Mouse (Mus musculus): ENCODE results near the gene Rbks. TPM values are rescaled to one million over a fixed set of nuclear protein-coding genes. Genes with fewer than 3 reads are reported as not detected.
"Not testable (repeated sequence)": the region's sequence is repeated elsewhere in the genome, so short reads cannot be mapped to it uniquely, and the experiment has no call there.

Rbks gene
- total RNA-seq, 1 experiment from 2014 or later = 16.8 TPM

DNA sequence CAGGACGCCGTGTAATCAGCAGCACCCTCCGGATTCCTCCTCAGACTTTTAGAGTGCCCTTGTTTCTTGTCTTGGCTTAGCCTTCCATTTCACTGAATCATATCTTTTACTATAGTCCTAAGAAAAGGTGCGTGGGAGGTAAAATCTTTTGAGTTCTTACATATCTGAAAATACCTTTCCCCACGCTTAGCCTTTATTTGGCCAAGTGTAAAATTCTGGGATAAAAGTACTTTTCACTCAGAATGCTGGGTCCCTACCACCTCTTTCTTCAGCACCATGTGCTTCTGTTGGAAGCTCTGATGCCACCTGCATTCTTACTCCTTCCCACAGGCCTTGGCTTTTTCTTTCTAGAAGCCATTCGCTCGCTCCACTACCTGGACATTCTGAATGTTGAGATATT, 106.3 kb downstream of the Rbks start:
- no peak for ATAC-seq (replicated peaks; ENCODE audit: low read depth, poor library complexity, severe bottlenecking)

- ATAC-seq (replicated peaks; ENCODE audit: low read depth, poor library complexity, severe bottlenecking) = no peak
Measured at GRCm38 (mm10) chr5:31589711-31590319, 107.6 kb downstream of the Rbks start.

GRCm38 (mm10) chr5:31588672-31589071, 108.8 kb downstream of the Rbks start:
- not testable (repeated sequence) for ATAC-seq (replicated peaks; ENCODE audit: low read depth, poor library complexity, severe bottlenecking)

GRCm38 (mm10) chr5:31588016-31588415, 109.4 kb downstream of the Rbks start:
- ATAC-seq (replicated peaks; ENCODE audit: low read depth, poor library complexity, severe bottlenecking) = no peak

GRCm38 (mm10) chr5:31585526-31585925, 111.9 kb downstream of the Rbks start:
- ATAC-seq (replicated peaks; ENCODE audit: low read depth, poor library complexity, severe bottlenecking) = no peak

DNA sequence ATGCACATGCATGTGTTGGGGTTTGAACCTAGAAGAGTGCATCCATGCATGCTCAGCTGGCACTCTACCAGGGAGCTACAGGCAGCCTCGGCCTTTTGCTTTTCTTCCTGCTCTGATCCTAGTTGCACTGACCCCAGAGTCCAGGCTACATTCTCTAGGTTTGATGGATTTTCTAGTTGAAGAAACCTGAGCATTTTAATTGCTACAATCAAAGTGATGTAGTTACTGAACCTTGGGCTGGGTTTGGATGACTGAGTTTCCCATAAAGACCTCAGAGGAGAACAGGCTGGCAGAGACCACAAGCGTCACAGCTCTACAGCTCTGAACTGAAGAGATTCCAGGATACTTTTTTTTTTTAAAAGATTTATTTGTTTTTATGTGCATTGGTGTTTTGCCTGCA, 114.2 kb downstream of the Rbks start:
- no peak for ATAC-seq (replicated peaks; ENCODE audit: low read depth, poor library complexity, severe bottlenecking)

DNA sequence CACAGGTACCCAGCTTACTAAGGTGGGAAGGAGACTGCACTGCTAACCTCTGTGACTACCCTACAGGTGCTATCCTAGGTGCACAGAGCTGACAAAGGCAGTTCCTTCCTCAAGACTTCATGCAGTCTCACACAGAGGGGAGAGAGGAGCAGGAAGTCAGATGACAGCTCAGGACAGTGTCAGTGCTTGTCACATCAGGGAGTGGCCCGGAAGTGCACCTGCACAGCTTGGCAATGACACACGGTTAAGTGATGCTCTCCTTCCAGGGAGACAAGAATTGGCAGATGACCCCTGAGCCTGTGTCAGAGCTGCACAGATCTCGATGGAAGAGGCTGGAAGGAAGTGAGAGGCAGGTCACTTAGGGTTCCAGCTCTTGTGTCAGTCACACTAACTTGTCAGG, 115.5 kb downstream of the Rbks start:
- no peak for ATAC-seq (replicated peaks; ENCODE audit: low read depth, poor library complexity, severe bottlenecking)

DNA sequence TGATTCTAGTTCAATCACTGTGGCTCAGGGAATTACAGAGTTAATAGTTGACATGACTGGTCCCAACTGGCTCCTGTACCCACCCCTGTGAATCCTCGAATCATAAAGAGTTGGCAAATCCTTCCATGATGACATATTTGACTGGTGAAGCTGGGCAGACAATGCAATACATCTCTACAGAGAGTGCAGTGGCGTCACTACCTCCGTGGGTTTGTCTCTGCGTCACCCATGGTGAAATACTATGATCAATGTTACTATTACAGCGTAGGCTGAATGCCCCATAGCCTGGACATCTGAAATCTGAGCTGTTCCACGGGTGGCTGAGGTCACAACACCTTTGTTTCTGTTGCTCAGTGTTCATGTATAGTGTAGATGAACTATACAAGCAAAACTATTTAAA, 116.2 kb downstream of the Rbks start:
- no peak for ATAC-seq (replicated peaks; ENCODE audit: low read depth, poor library complexity, severe bottlenecking)

- ATAC-seq (replicated peaks; ENCODE audit: low read depth, poor library complexity, severe bottlenecking) = peak; percentile 47; the same call in 1 of the 2 replicates
Measured at GRCm38 (mm10) chr5:31576539-31576975, 120.9 kb downstream of the Rbks start.

Other genes starting within 250 kb of the Rbks start
- gene Zfp512, start 245.2 kb downstream of the Rbks start, total RNA-seq (2017) = 32.1 and 52.6 TPM in 2 replicates
- 0.87 TPM in 1 of 2 replicates, not detected in the other for gene 4930548H24Rik, start 211.9 kb downstream of the Rbks start, total RNA-seq (2017)
- gene Gpn1, start 202.9 kb downstream of the Rbks start, total RNA-seq (2017) = 19.4 and 37.1 TPM in 2 replicates
- 55.9 and 61.4 TPM in 2 replicates for gene Slc4a1ap, start 170.6 kb downstream of the Rbks start, total RNA-seq (2017)
- 21.4 and 24.9 TPM in 2 replicates for gene Supt7l, start 169.8 kb downstream of the Rbks start, total RNA-seq (2017)
- gene Mrpl33, start 100.7 kb downstream of the Rbks start, total RNA-seq (2017) = 133 and 158 TPM in 2 replicates
- gene Babam2, start 57 bp upstream of the Rbks start, total RNA-seq (2017) = 38.9 and 60.6 TPM in 2 replicates

Measured in common myeloid progenitor, adult 5-6 weeks (primary cell).